Mouse (Mus musculus) kidney, postnatal 0 days (tissue): ENCODE data around the gene Osbpl5. TPM values are rescaled to one million over a fixed set of nuclear protein-coding genes. Genes with fewer than 3 reads are reported as not detected.

Experiments used
- ATAC-seq: fragments of 200-750 bp; cut with Nextera tagmentation; replicated peaks from 2 replicates; pipeline ENCODE4 v1.8.0; 2017; ENCODE audit warnings: low read depth, moderate number of reproducible peaks, moderate TSS enrichment, moderate library complexity; ENCODE audit not compliant: low FRiP score
- DNase-seq: peaks from one replicate; pipeline ENCODE4 v3.0.0-alpha.2; 2016; ENCODE audit warnings: low spot score
- H3K27ac ChIP-seq: fragments of 300-500 bp; sonication (generic); 2 replicates; pipeline ENCODE4 v1.5.1; 2014; ENCODE audit warnings: mild to moderate bottlenecking
- H3K27me3 ChIP-seq: fragments of 300-500 bp; sonication (generic); 2 replicates; pipeline ENCODE4 v1.6.1; 2014; ENCODE audit warnings: low read length, mixed read lengths; ENCODE audit not compliant: insufficient read depth
- H3K36me3 ChIP-seq: fragments of 300-500 bp; sonication (generic); 2 replicates; pipeline ENCODE4 v1.6.1; 2014; ENCODE audit warnings: low read length, mixed read lengths; ENCODE audit not compliant: insufficient read depth
- H3K4me1 ChIP-seq: fragments of 300-500 bp; sonication (generic); replicated peaks from 2 replicates; pipeline ENCODE4 v1.6.1; 2014; ENCODE audit warnings: antibody characterized with exemption, low read length, mixed read lengths; ENCODE audit not compliant: insufficient read depth
- H3K4me2 ChIP-seq: fragments of 300-500 bp; sonication (generic); 2 replicates; pipeline ENCODE4 v1.6.1; 2014; ENCODE audit warnings: mild to moderate bottlenecking, low read length, moderate library complexity, mixed read lengths
- H3K4me3 ChIP-seq: fragments of 300-500 bp; sonication (generic); replicated peaks from 2 replicates; pipeline ENCODE4 v1.5.1; 2014; ENCODE audit warnings: low read depth, low read length
- H3K9ac ChIP-seq: fragments of 300-500 bp; sonication (generic); 2 replicates; pipeline ENCODE4 v1.6.1; 2014; ENCODE audit warnings: low read depth, low read length
- H3K9me3 ChIP-seq: fragments of 300-500 bp; sonication (generic); replicated peaks from 2 replicates; pipeline ENCODE4 v1.6.1; 2016; ENCODE audit warnings: low read length, inconsistent platforms, mixed read lengths
- CTCF ChIP-seq: IDR thresholded peaks from 2 replicates; pipeline ENCODE4 v1.5.1; 2016; ENCODE audit warnings: antibody characterized with exemption, low read depth, mild to moderate bottlenecking, moderate library complexity
- WGBS: fragments of 180-500 bp; shearing (Covaris S2); extraction: QIAGEN DNeasy Blood & Tissue Kit; methylation state at CpG from one replicate; pipeline ENCODE4 v1.1.7; 2014; 5-methylcytosine and 5-hydroxymethylcytosine counted together
- polyA plus RNA-seq: library from polyadenylated mRNA; unstranded; fragments of >200 nt; fragmentation: Nextera tagmentation; extraction: Ambion mirVana; gene quantifications from 2 replicates; pipeline ENCODE4 v1.2.1, GENCODE M21; 2015

Gene Osbpl5
- polyA plus RNA-seq, 1 experiment from 2014 or later: 29.0 TPM

DNA sequence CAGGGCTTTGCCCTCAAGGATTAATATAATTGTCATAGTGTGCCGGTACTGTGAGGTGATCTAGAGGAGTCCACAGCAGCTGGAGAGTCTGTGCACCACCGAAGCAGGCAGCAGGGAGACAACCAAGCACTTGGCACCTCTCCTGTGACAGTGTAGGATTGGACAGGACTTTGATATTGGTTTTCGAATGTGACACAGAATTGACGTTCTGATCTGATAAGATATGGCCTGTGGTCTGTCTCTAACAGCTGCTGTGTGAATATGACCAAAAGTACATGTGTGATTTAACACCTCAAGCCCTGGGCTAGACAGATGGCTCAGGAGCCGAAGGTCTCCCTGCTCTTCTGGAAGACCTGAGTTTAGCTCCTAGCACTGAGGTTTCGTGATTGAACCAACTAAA is 11.5 kb upstream of the Osbpl5 start:
- H3K4me3 ChIP-seq: no peak overlapping the region
- WGBS: 69% methylated on average over 6 of the region's 6 CpGs
- ATAC-seq (no peak), DNase-seq (no peak)
- H3K9me3 ChIP-seq: no peaks in the 10 kb centered on the region
- no peak overlapping the region for H3K9ac ChIP-seq
- H3K27ac ChIP-seq: no peak overlapping the region
- H3K27me3 ChIP-seq: no peaks in the 10 kb centered on the region
- H3K4me1 ChIP-seq: no peaks in the 10 kb centered on the region
- no peaks in the 10 kb centered on the region for H3K36me3 ChIP-seq
- no peak for TF ChIP-seq CTCF
- H3K4me2 ChIP-seq: no peak overlapping the region

DNA sequence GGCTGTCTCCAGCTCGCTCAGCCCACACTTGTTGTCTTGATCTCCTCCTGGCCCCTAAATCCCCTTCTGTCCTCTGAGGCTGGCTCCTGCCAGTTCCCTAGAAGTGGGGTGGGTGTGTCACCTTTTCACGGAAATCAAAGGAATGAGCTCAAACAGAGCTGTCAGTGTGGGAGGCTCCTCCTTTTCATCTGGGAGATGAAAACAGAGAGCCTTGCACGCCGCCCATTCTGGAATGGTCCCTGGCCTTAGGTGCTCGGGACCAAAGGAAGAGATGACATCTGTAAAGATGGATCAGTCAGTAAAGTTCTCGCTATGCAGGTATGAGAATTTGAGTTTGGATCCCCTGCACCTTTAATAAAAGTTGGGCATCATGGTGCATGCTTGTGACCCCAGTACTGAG is 10.1 kb upstream of the Osbpl5 start, which contains the start of gene Mrgprg:
Gene Mrgprg, minus strand, starts transcription at position 101 of the 400 bp plus-strand sequence.
- Histone ChIP-seq H3K4me3 (no peak within 1 kb of the TSS), H3K9ac (no peak within 1 kb of the TSS), H3K27me3 (no peaks in the 10 kb centered on the region), H3K9me3 (no peaks in the 10 kb centered on the region), H3K27ac (no peak within 1 kb of the TSS), H3K4me2 (no peak within 1 kb of the TSS), H3K4me1 (no peaks in the 10 kb centered on the region), H3K36me3 (no peaks in the 10 kb centered on the region)
- TF ChIP-seq CTCF: no peak
- no peak for DNase-seq
- no peak for ATAC-seq
- 29% methylated on average over 6 of the region's 6 CpGs for WGBS

DNA sequence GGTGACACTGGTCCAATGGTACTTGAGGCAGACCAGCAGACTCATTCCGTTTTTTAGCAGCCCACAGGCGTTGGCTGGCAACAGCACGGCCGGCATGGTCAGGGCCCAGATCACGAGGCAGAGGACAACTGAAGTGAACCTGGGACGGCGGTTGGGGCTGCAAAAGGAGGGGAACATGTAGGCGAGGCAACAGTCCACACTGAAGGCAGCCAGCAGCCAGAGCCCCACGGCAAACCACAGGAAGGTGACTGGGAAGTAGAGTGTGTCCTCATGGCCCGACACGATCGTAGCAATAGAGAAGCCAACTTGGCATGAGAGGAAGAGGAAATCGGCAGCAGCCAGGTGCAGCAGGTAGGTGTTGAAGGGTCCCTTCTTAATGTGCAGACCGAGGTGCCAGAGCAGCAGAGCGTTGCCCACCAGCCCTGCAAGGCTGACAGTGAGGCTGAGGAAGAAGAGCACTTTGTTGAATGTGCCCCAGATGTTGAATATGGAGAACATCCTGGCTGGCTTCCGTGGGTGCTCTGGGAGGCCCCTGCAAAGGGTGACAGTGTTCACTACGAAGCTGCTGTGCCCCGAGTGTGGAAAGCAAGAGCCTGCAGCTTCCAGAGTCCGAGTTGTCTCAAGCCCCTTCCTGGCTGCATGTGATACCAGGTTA is 8.2 kb upstream of the Osbpl5 start:
- no peak overlapping the region for H3K4me2 ChIP-seq
- WGBS: 71% methylated on average over 19 of the region's 19 CpGs
- H3K27me3 ChIP-seq: no peaks in the 10 kb centered on the region
- H3K4me1 ChIP-seq: no peaks in the 10 kb centered on the region
- H3K36me3 ChIP-seq: no peaks in the 10 kb centered on the region
- no peak for ATAC-seq
- H3K9me3 ChIP-seq: no peaks in the 10 kb centered on the region
- no peak for TF ChIP-seq CTCF
- H3K4me3 ChIP-seq: no peak overlapping the region
- H3K9ac ChIP-seq: no peak overlapping the region
- H3K27ac ChIP-seq: no peak overlapping the region
- DNase-seq: no peak

DNA sequence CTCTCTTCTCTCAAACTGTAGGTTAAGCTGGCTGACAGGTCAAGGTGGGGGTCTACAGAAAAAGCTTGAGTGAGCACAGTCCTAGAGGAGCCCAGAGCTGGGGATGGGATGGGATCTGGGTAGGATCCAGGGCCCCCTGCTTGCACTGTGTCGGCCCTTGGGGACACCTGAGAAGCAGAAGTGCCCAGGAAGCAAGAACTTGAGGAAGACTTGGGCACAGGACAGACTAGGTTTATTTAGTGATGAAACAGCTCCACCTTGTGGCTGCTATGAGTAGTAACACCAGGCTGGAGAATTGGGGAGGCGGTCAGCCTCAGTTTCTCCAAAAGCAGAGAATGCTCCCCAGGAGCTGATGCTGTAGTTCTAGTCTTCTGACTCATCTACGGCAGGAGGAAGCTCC is 7.0 kb upstream of the Osbpl5 start:
- Histone ChIP-seq H3K9ac (no peak overlapping the region), H3K4me3 (no peak overlapping the region), H3K4me2 (no peak overlapping the region), H3K4me1 (no peaks in the 10 kb centered on the region), H3K36me3 (no peaks in the 10 kb centered on the region), H3K27ac (no peak overlapping the region), H3K9me3 (no peaks in the 10 kb centered on the region), H3K27me3 (no peaks in the 10 kb centered on the region)
- DNase-seq (peak; percentile 82), ATAC-seq (no peak)
- WGBS: 8% methylated on average over 3 of the region's 3 CpGs
- TF ChIP-seq CTCF: peak; percentile 77

DNA sequence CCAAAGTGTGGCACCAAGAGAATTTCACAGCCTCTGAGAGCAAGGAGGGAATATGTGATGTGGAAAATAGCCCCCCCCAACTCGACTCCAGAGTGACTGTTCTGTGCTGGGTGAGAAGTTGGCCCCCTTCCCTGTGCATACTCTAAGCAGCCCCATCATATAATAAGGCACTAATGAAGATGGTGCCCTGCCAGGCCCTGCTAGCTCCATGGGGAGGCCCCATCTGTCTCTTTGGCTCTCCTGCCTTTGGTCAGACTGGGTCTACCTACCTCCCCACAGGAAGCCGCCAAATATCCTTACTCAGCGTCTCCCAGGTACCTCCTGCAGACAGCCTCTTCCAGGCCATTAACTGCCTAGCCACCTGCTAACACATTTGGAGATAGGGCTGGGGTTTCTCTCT is 2.2 kb upstream of the Osbpl5 start:
- TF ChIP-seq CTCF: no peak
- DNase-seq (no peak), ATAC-seq (no peak)
- 54% methylated on average over 3 of the region's 3 CpGs for WGBS
- no peak overlapping the region for H3K9ac ChIP-seq
- H3K36me3 ChIP-seq: no peaks in the 10 kb centered on the region
- H3K9me3 ChIP-seq: no peaks in the 10 kb centered on the region
- no peak overlapping the region for H3K4me3 ChIP-seq
- no peak overlapping the region for H3K27ac ChIP-seq
- no peak overlapping the region for H3K4me2 ChIP-seq
- H3K27me3 ChIP-seq: no peaks in the 10 kb centered on the region
- H3K4me1 ChIP-seq: no peaks in the 10 kb centered on the region

DNA sequence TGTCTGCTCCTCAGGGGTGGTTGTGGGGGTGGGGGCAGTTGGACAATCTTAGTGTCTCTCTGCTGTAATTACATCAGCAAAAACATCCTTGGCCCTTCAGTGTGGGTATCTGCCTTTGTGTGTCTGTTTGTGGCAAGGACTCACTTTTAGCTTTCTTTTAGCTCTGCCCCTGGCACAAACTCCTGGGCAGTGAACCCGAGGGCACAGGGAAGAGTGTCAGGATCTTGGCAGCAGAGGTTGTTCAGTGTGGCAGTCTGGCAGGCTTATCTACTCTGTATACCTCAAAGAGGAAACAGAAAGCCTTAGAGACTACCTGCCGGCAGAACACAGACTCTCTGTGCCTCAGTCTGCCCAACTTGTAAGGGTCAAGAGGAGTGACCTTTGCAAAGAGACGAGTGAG is 911 bp upstream of the Osbpl5 start:
- Histone ChIP-seq H3K27ac (no peak overlapping the region), H3K4me3 (no peak overlapping the region), H3K27me3 (no peaks in the 10 kb centered on the region), H3K36me3 (no peaks in the 10 kb centered on the region), H3K4me2 (no peak overlapping the region), H3K9ac (no peak overlapping the region), H3K4me1 (no peaks in the 10 kb centered on the region), H3K9me3 (no peaks in the 10 kb centered on the region)
- no peak for TF ChIP-seq CTCF
- ATAC-seq: no peak
- no peak for DNase-seq
- WGBS: 82% methylated on average over 3 of the region's 3 CpGs

DNA sequence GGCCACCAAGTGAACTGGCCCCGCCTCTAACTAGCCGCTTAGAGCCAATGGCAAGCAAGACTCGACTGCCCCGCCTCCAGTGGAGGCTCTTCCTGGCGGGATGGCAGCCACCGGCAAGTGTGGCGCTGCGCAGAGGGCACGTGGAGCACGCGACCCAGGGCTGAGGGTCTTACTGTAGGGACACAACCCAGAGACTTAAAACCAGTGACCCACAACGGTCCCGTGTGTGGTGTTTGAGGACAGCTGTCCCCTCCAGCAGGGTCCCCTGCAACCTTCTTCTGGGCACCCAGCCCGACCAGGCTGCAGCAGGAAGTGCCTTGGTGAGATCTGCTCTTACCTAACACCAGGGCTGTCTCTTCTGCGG is 224 bp upstream of the Osbpl5 start:
- H3K27me3 ChIP-seq: no peaks in the 10 kb centered on the region

More for the DNA sequence above, 224 bp upstream of the Osbpl5 start:
- no peaks in the 10 kb centered on the region for H3K36me3 ChIP-seq
- under 1% methylated on average over 15 of the region's 15 CpGs for WGBS
- TF ChIP-seq CTCF: no peak
- peak overlapping the region; percentile 19 for H3K4me3 ChIP-seq
- DNase-seq (peak; percentile 91), ATAC-seq (peak; percentile 85)
- no peaks in the 10 kb centered on the region for H3K9me3 ChIP-seq
- H3K9ac ChIP-seq: no peak overlapping the region
- no peaks in the 10 kb centered on the region for H3K4me1 ChIP-seq
- peak overlapping the region; percentile 62 for H3K4me2 ChIP-seq
- H3K27ac ChIP-seq: no peak overlapping the region
